Mouse (Mus musculus) heart, embryonic 14.5 days (tissue): ENCODE measurements at regions not wholly inside any gene's neighbourhood (a gene's known extent, or its start where the extent isn't known, plus 50 kb on each side); places are given as distances from the start of the nearest gene placed in this dataset.

ENCODE experiments used
- ATAC-seq: fragments of 200-750 bp; cut with Nextera tagmentation; 2 replicates; pipeline ENCODE4 v1.8.0; 2017; ENCODE audit warnings: low read depth, moderate TSS enrichment; ENCODE audit not compliant: insufficient number of reproducible peaks, insufficient read depth, low FRiP score
- H3K27ac ChIP-seq, 2 experiments: fragments of 200-500 bp in 1 of 2; fragments of 300-500 bp in 1 of 2; sonication (generic) in 1 of 2; replicated peaks in 1 of 2; 2 replicates each; pipeline ENCODE4 v1.5.1; 2012 to 2014; ENCODE audit warnings: low read depth in 2 of 2, low read length in 2 of 2, control low read depth in 1 of 2, mild to moderate bottlenecking in 1 of 2, mixed read lengths in 1 of 2; ENCODE audit not compliant: control insufficient read depth in 1 of 2, insufficient read depth in 1 of 2
- H3K27me3 ChIP-seq: fragments of 300-500 bp; sonication (generic); 2 replicates; pipeline ENCODE4 v1.6.1; 2014; ENCODE audit warnings: mild to moderate bottlenecking, low read length, control low read depth; ENCODE audit not compliant: control insufficient read depth, insufficient read depth
- H3K36me3 ChIP-seq: fragments of 300-500 bp; sonication (generic); 2 replicates; pipeline ENCODE4 v1.6.1; 2014; ENCODE audit warnings: mild to moderate bottlenecking, control low read depth, low read length, mixed read lengths; ENCODE audit not compliant: control insufficient read depth, insufficient read depth
- H3K4me1 ChIP-seq, 2 experiments: fragments of 200-500 bp in 1 of 2; fragments of 300-500 bp in 1 of 2; sonication (generic) in 1 of 2; 2 replicates each; pipeline ENCODE4 v1.6.1; 2012 to 2014; ENCODE audit warnings: low read length in 2 of 2, control low read depth in 1 of 2, mixed read lengths in 1 of 2; ENCODE audit not compliant: control insufficient read depth in 2 of 2, insufficient read depth in 2 of 2
- H3K4me2 ChIP-seq: fragments of 300-500 bp; sonication (generic); 2 replicates; pipeline ENCODE4 v1.6.1; 2014; ENCODE audit warnings: mild to moderate bottlenecking, low read length
- H3K4me3 ChIP-seq, 2 experiments: fragments of 200-500 bp in 1 of 2; fragments of 300-500 bp in 1 of 2; sonication (generic) in 1 of 2; 2 replicates each; pipeline ENCODE4 v1.5.1; 2012 to 2014; ENCODE audit warnings: low read length in 2 of 2, mild to moderate bottlenecking in 2 of 2, control low read depth in 1 of 2, low read depth in 1 of 2, moderate library complexity in 1 of 2; ENCODE audit not compliant: control insufficient read depth in 1 of 2, insufficient read depth in 1 of 2
- H3K9ac ChIP-seq: fragments of 300-500 bp; sonication (generic); 2 replicates; pipeline ENCODE4 v1.6.1; 2014; ENCODE audit warnings: mild to moderate bottlenecking, low read length
- H3K9me3 ChIP-seq: fragments of 300-500 bp; sonication (generic); 2 replicates; pipeline ENCODE4 v1.6.1; 2016; ENCODE audit warnings: low read length, control low read depth; ENCODE audit not compliant: control insufficient read depth
- WGBS: fragments of 180-500 bp; shearing (Covaris S2); extraction: QIAGEN DNeasy Blood & Tissue Kit; methylation state at CpG from one replicate; pipeline ENCODE4 v1.1.7; 2014; 5-methylcytosine and 5-hydroxymethylcytosine counted together

GRCm38 (mm10) chr9:43387397-43387796 lies 76.7 kb downstream of the Trim29 start:
- no peak overlapping the region for H3K27ac ChIP-seq
- no peaks in the 10 kb centered on the region for H3K36me3 ChIP-seq
- H3K4me3 ChIP-seq = no peak overlapping the region
- no peak for ATAC-seq
- H3K27me3 ChIP-seq = no peaks in the 10 kb centered on the region
- WGBS = 50% methylated on average over 9 of the region's 9 CpGs
- H3K9me3 ChIP-seq = no peaks in the 10 kb centered on the region
- H3K4me2 ChIP-seq = no peak overlapping the region
- no peaks in the 10 kb centered on the region for H3K4me1 ChIP-seq
- no peak overlapping the region for H3K9ac ChIP-seq

- WGBS = 43% methylated on average over 9 of the region's 9 CpGs
- H3K27me3 ChIP-seq = no peaks in the 10 kb centered on the region
Observed at GRCm38 (mm10) chr9:43389491-43390083, 78.9 kb downstream of the Trim29 start.

DNA sequence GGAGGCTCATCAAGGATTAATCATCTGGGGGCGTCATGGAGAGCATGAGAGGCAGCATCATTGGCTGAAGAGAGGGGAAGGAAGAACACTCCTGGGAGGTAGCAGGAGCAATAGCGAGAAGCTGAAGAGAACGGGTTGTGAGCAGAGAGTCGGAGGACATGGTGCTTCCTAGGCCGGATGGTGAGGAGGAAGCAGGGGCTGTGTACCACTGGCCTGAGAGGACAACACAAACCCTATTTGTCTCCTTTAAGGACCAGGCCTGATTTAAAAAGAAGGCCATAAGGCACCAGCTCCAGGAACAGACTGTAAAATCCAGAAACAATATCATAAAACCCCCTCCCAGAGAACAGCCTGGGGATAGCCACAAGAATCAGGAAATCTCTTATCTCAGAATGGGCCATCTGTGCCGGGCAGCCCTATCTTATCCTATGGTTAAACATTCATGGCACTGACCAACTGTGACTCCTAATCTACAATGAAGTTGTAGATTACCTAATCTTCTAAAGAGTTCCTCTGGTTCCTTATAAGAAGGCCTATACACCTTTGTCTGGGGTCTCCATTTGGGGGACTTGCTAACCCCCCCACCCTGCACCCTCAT lies 81.9 kb downstream of the Trim29 start:
- H3K27ac ChIP-seq = no peak overlapping the region
- no peak for ATAC-seq
- H3K9me3 ChIP-seq = peaks cover 5% of the 10 kb centered on the region; the same call in 1 of the 2 replicates
- no peaks in the 10 kb centered on the region for H3K36me3 ChIP-seq
- H3K4me2 ChIP-seq = no peak overlapping the region
- H3K27me3 ChIP-seq = no peaks in the 10 kb centered on the region
- 49% methylated on average over 6 of the region's 6 CpGs for WGBS
- H3K4me3 ChIP-seq = no peak overlapping the region
- no peaks in the 10 kb centered on the region for H3K4me1 ChIP-seq
- H3K9ac ChIP-seq = no peak overlapping the region

More at GRCm38 (mm10) chr9:43389491-43390083, 78.9 kb downstream of the Trim29 start:
- Histone ChIP-seq H3K4me3 (no peak overlapping the region), H3K9ac (no peak overlapping the region), H3K4me1 (no peaks in the 10 kb centered on the region), H3K9me3 (peaks cover 5% of the 10 kb centered on the region; the same call in 1 of the 2 replicates), H3K36me3 (no peaks in the 10 kb centered on the region), H3K27ac (no peak overlapping the region), H3K4me2 (no peak overlapping the region)
- no peak for ATAC-seq

DNA sequence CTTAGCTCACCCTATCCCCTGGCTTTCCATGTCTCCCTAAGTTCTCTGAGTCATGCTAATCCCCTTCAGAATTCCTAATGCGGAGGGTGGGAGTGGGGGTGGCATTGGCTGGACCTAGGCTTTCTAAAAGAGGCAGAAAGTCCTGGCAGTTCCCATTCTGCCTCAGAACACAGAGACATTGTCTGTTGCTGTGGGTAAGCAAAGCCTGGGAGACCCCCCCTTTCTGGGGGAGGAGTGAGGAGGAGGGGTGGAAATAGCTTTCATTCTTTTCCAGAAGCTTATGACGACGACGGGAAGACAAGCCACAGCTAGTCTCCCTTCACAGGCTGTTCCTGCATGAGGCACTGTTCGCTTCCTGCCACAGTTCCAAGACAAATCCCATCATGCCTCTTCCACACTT lies 83.6 kb downstream of the Trim29 start:
- H3K9ac ChIP-seq = no peak overlapping the region
- 35% methylated on average over 5 of the region's 5 CpGs for WGBS
- no peak overlapping the region for H3K4me3 ChIP-seq
- no peaks in the 10 kb centered on the region for H3K4me1 ChIP-seq
- no peak overlapping the region for H3K27ac ChIP-seq
- H3K9me3 ChIP-seq = peaks cover 5% of the 10 kb centered on the region; the same call in 1 of the 2 replicates
- no peak overlapping the region for H3K4me2 ChIP-seq
- no peaks in the 10 kb centered on the region for H3K36me3 ChIP-seq
- no peaks in the 10 kb centered on the region for H3K27me3 ChIP-seq
- no peak for ATAC-seq

- Histone ChIP-seq H3K27ac (no peak overlapping the region), H3K4me3 (no peak overlapping the region), H3K4me2 (no peak overlapping the region), H3K36me3 (no peaks in the 10 kb centered on the region), H3K4me1 (no peaks in the 10 kb centered on the region), H3K9me3 (peaks cover 5% of the 10 kb centered on the region; the same call in 1 of the 2 replicates), H3K27me3 (no peaks in the 10 kb centered on the region), H3K9ac (no peak overlapping the region)
- WGBS = 31% methylated on average over 5 of the region's 5 CpGs
- ATAC-seq = no peak
Observed at GRCm38 (mm10) chr9:43395209-43395608, 84.6 kb downstream of the Trim29 start.

DNA sequence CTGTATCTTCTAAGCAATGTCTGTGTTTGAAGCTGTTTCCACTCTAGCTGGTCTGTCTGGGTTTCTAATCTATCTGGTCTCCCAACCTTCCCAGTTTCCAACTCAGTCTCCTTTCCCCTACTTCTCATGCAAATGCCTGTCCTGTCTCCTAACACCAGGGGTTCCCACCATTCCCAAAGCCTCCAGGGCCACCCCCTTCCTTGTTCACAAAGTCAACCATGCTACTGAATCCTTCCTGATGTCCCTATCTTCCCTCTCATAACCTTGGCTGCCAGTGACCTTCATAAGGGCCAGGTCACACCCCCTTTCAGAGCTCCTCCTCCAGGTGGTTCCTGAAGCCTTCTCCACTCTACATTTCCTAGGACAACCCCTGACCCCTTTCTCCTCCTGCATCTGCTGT lies 85.9 kb downstream of the Trim29 start:
- Histone ChIP-seq H3K9ac (no peak overlapping the region), H3K27ac (no peak overlapping the region), H3K4me2 (no peak overlapping the region), H3K36me3 (no peaks in the 10 kb centered on the region), H3K27me3 (no peaks in the 10 kb centered on the region), H3K9me3 (peaks cover 5% of the 10 kb centered on the region; the same call in 1 of the 2 replicates), H3K4me1 (no peaks in the 10 kb centered on the region), H3K4me3 (no peak overlapping the region)
- no peak for ATAC-seq

- no peak overlapping the region for H3K27ac ChIP-seq
- no peaks in the 10 kb centered on the region for H3K36me3 ChIP-seq
- no peak overlapping the region for H3K4me3 ChIP-seq
- no peaks in the 10 kb centered on the region for H3K4me1 ChIP-seq
- H3K4me2 ChIP-seq = no peak overlapping the region
- no peaks in the 10 kb centered on the region for H3K9me3 ChIP-seq
- no peaks in the 10 kb centered on the region for H3K27me3 ChIP-seq
- no peak for ATAC-seq
- no peak overlapping the region for H3K9ac ChIP-seq
- WGBS = 67% methylated on average over 6 of the region's 6 CpGs
Observed at GRCm38 (mm10) chr9:43408493-43408892, 97.8 kb downstream of the Trim29 start.

- no peak overlapping the region for H3K4me3 ChIP-seq
- ATAC-seq = no peak
- H3K9ac ChIP-seq = no peak overlapping the region
- no peak overlapping the region for H3K4me2 ChIP-seq
- no peak overlapping the region for H3K27ac ChIP-seq
- H3K27me3 ChIP-seq = no peaks in the 10 kb centered on the region
- no peaks in the 10 kb centered on the region for H3K9me3 ChIP-seq
- H3K36me3 ChIP-seq = no peaks in the 10 kb centered on the region
- no peaks in the 10 kb centered on the region for H3K4me1 ChIP-seq
- WGBS = 62% methylated on average over 3 of the region's 3 CpGs
Observed at GRCm38 (mm10) chr9:43412473-43412872, 101.8 kb downstream of the Trim29 start.
